Mouse (Mus musculus): ENCODE measurements around the gene Wif1.

DNA sequence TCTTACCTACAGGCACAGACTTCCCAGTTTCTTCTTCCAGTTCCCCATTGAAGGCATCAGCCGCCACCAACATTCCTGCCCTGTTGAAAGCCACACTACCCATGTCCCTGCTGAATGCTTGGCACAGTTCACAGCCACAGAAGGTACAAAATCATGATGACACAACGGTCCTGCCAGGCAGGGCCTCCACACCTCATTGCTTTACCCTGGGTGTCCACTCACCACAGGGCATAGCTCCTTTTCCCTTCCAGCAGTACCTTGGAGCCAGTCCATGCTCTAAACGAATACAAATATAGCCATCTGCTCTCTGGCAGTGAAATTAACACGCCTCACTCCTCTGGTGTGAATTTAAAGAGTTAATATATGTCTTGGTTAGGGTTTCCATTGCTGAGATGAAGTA, 49.1 kb downstream of the Wif1 start:
- TF ChIP-seq TAL1 (IDR thresholded peaks at IDR 0.05; ENCODE audit: low read length): no peak
- no peak for TF ChIP-seq GATA1 (IDR thresholded peaks at IDR 0.05; ENCODE audit: low read length)
